Mouse (Mus musculus) lung, postnatal 4 days (tissue): ENCODE measurements around the gene Proca1.

ENCODE experiments used
- DNase-seq, 2 experiments: peaks; one replicate each; pipeline ENCODE4 v3.0.0; 2021

Gene Proca1

DNA sequence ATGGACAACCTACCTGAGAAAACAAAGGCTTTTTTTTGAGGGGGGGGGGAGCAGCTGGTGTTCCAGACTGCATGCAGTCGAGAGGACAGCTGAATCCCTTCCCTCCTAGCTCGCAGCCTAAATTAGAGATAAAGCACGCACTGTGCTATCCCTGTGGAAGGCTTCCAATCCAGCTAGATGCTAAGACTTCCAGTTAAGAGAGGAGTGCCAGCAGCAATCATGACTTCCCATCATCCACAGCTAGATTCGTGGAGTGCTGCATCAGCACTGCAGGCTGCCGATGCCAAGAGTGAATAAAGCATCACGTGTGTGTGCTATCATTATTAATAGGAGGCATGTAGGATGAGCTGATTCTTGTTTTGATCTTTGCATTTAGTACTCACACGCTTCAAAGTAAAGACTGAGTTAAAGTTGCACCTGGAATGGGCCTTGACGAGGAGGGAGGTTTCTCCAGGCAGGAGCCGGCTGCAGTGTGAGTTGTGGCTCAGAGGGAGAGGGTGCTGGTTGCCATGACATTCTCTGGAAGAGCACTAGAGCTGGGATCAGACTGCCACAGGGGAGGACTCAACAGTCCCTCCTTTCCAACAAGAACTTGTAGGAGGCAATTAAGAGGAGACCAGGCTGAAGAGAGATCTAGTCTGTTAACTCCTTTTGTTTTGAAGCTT is 47.1 kb downstream of the Proca1 start:
- DNase-seq, result peak in 1 of 2 experiments; percentile 23

DNA sequence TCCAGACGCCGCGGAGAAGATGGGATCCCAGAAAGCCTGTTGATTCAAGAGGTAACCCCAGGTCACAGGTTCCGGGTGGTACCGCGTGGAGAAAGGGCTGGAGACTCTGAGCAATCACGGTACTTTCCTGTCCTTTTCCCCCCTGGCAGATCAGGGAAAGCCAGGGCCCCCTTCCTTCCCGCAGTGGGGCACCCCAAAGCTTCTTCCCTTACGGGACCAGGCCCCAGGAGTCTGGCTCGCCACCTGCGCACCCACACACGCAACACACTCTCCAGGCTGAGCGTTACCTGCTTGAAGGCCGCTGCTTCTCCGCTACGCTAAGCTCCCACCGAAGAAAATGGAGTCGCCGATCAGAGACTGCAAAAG is 52.1 kb downstream of the Proca1 start:
- no peak for DNase-seq

- peak; percentile 91 to 94 for DNase-seq
These were observed 52.6 kb downstream of the Proca1 start, which contains the start of the genes Sdf2 and Supt6 for GRCm38 (mm10) chr11:78245627-78246317. Gene Sdf2, plus strand, starts transcription at chr11:78245746. Gene Supt6, minus strand, starts transcription at chr11:78245987.

- no peak for DNase-seq
These were observed 53.3 kb downstream of the Proca1 start for GRCm38 (mm10) chr11:78246318-78247011.

DNA sequence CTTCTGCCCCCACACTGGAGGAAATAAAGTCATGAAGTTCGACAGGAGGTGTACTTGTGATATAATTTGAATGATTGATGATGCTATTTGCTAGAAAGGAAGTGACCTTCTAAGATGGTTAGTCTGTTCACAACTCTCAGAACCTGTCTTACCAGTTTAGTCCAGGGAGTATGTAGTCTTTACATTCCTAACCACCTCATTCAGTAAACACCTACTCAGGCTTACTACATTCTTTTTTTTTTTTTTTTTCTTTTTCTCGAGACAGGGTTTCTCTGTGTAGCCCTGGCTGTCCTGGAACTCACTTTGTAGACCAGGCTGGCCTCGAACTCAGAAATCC is 53.8 kb downstream of the Proca1 start:
- DNase-seq, result no peak

- no peak for DNase-seq
These were observed 54.5 kb downstream of the Proca1 start for GRCm38 (mm10) chr11:78247727-78248140.
